Mouse (Mus musculus) midbrain, embryonic 15.5 days (tissue): ENCODE results near the gene Sh3rf3. TPM values are rescaled to one million over a fixed set of nuclear protein-coding genes. Genes with fewer than 3 reads are reported as not detected.

ENCODE experiments used
- ATAC-seq: fragments of 200-750 bp; cut with Nextera tagmentation; replicated peaks from 2 replicates; pipeline ENCODE4 v1.8.0; 2017; ENCODE audit warnings: moderate TSS enrichment
- H3K27ac ChIP-seq: fragments of 300-500 bp; sonication (generic); 2 replicates; pipeline ENCODE4 v1.5.1; 2015; ENCODE audit warnings: mild to moderate bottlenecking, inconsistent platforms
- H3K27me3 ChIP-seq: fragments of 300-500 bp; sonication (generic); replicated peaks from 2 replicates; pipeline ENCODE4 v1.6.1; 2015; ENCODE audit warnings: inconsistent platforms
- H3K36me3 ChIP-seq: fragments of 300-500 bp; sonication (generic); replicated peaks from 2 replicates; pipeline ENCODE4 v1.6.1; 2015; ENCODE audit warnings: inconsistent platforms
- H3K4me1 ChIP-seq: fragments of 300-500 bp; sonication (generic); 2 replicates; pipeline ENCODE4 v1.6.1; 2015; ENCODE audit warnings: inconsistent platforms
- H3K4me2 ChIP-seq: fragments of 300-500 bp; sonication (generic); 2 replicates; pipeline ENCODE4 v1.6.1; 2015; ENCODE audit warnings: inconsistent platforms, mild to moderate bottlenecking, moderate library complexity
- H3K4me3 ChIP-seq: fragments of 300-500 bp; sonication (generic); 2 replicates; pipeline ENCODE4 v1.5.1; 2015; ENCODE audit warnings: mild to moderate bottlenecking, inconsistent platforms
- H3K9ac ChIP-seq: fragments of 300-500 bp; sonication (generic); 2 replicates; pipeline ENCODE4 v1.6.1; 2015; ENCODE audit warnings: mild to moderate bottlenecking, inconsistent platforms
- H3K9me3 ChIP-seq: fragments of 300-500 bp; sonication (generic); 2 replicates; pipeline ENCODE4 v1.6.1; 2016; ENCODE audit warnings: inconsistent platforms
- WGBS: fragments of 180-500 bp; shearing (Covaris S2); methylation state at CpG from one replicate; pipeline ENCODE4 v1.1.7; 2015; ENCODE audit warnings: mixed read lengths; 5-methylcytosine and 5-hydroxymethylcytosine counted together
- polyA plus RNA-seq: library from polyadenylated mRNA; unstranded; fragments of >200 nt; fragmentation: Nextera tagmentation; extraction: Ambion mirVana; gene quantifications from 2 replicates; pipeline ENCODE4 v1.2.1, GENCODE M21; 2015

The Sh3rf3 gene
- polyA plus RNA-seq, 1 experiment from 2014 or later: 3.1 TPM

- no peak for ATAC-seq
- 42% methylated on average over 7 of the region's 7 CpGs for WGBS
- H3K4me2 ChIP-seq: no peak overlapping the region
- H3K9ac ChIP-seq: no peak overlapping the region
- H3K27ac ChIP-seq: no peak overlapping the region
- H3K27me3 ChIP-seq: no peaks in the 10 kb centered on the region
- no peak overlapping the region for H3K4me3 ChIP-seq
- no peaks in the 10 kb centered on the region for H3K9me3 ChIP-seq
- H3K4me1 ChIP-seq: no peaks in the 10 kb centered on the region; the same call in 1 of the 2 replicates
- no peaks in the 10 kb centered on the region for H3K36me3 ChIP-seq
These were observed 10.9 kb downstream of the Sh3rf3 start for GRCm38 (mm10) chr10:58824016-58824568.

DNA sequence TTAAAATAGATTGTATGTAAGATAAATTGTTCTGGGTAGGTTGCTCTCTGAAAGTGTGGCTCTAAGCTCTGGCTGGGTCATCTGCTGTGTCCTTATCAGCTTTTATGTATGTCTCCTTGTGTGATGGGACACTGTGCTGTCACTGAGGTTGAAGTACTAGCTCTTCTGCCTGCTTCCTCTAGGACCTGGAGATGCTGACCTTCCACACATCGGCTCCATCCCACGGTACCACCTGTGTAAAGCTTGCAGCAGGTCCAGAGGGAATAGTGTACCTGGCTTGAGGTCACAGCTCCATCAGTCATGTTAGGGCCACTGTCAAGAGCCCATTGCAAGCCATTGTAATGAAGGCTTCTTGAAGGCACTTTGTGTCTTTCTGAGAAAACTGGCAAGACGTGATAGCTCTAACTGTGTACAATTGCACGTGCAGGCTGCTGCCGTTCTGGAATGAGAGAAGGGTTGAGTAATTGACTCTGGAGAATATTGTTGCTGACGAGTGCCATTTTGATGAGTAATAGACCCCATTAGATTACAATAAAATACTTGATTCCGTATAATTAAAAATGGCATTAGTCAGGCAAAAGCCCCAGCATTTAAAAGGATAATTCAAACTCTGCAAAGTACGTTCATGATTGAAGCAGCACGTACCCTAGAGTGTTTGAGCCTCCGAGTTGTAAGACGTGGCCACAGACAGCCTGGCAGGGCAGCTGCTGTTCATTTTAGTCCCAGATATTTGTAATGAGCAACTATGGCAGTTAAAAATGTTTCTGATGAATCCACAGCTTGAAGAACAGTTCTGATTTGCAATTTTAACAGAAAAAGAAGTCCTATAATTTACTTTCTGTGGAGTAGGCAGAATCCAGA lies 16.3 kb downstream of the Sh3rf3 start:
- Histone ChIP-seq H3K4me3 (no peak overlapping the region), H3K4me1 (peaks cover 6% of the 10 kb centered on the region; the same call in 1 of the 2 replicates), H3K9ac (no peak overlapping the region), H3K9me3 (no peaks in the 10 kb centered on the region), H3K4me2 (no peak overlapping the region), H3K27ac (no peak overlapping the region), H3K27me3 (no peaks in the 10 kb centered on the region), H3K36me3 (no peaks in the 10 kb centered on the region)
- 75% methylated on average over 11 of the region's 11 CpGs for WGBS
- no peak; the same call in 1 of the 2 replicates for ATAC-seq

GRCm38 (mm10) chr10:58833146-58833545 lies 20.0 kb downstream of the Sh3rf3 start:
- H3K27me3 ChIP-seq: no peaks in the 10 kb centered on the region
- H3K4me3 ChIP-seq: no peak overlapping the region
- ATAC-seq: no peak
- no peak overlapping the region for H3K27ac ChIP-seq
- H3K36me3 ChIP-seq: no peaks in the 10 kb centered on the region
- 0 out of 2 replicates have a peak, but pooled peaks cover 6% of the 10 kb centered on the region for H3K4me1 ChIP-seq
- no peak overlapping the region for H3K9ac ChIP-seq
- WGBS: 85% methylated on average over 3 of the region's 3 CpGs
- H3K4me2 ChIP-seq: no peak overlapping the region
- H3K9me3 ChIP-seq: no peaks in the 10 kb centered on the region

GRCm38 (mm10) chr10:58833741-58834178 lies 20.6 kb downstream of the Sh3rf3 start:
- H3K9ac ChIP-seq: no peak overlapping the region
- no peaks in the 10 kb centered on the region for H3K36me3 ChIP-seq
- H3K4me1 ChIP-seq: 0 out of 2 replicates have a peak, but pooled peaks cover 6% of the 10 kb centered on the region
- H3K9me3 ChIP-seq: no peaks in the 10 kb centered on the region
- peak; percentile 50 for ATAC-seq
- H3K4me2 ChIP-seq: no peak overlapping the region
- 63% methylated on average over 13 of the region's 13 CpGs for WGBS
- H3K4me3 ChIP-seq: no peak overlapping the region
- no peak overlapping the region for H3K27ac ChIP-seq
- H3K27me3 ChIP-seq: no peaks in the 10 kb centered on the region

DNA sequence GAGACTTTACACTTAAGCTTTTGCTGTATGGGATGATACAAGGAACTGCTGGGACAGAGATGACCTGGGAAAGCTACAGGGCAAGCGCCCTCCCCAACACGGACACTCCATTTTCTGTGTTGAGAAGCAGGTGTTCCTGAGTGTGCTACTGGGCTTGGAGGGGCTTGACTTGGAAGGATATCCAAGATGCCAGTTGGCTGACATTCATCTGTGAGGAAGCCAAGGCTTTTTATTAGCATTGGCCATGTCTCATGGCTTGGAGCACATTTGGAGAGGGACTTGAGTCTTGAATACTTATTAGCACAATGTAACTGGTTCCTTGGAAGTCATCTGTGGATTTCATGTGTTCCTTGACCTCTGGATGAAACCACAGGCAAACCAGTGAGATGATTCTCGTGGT lies 23.2 kb downstream of the Sh3rf3 start:
- H3K9me3 ChIP-seq: no peaks in the 10 kb centered on the region
- 83% methylated on average over 3 of the region's 3 CpGs for WGBS
- no peak overlapping the region for H3K4me3 ChIP-seq
- H3K4me2 ChIP-seq: no peak overlapping the region
- 0 out of 2 replicates have a peak, but pooled peaks cover 6% of the 10 kb centered on the region for H3K4me1 ChIP-seq
- H3K9ac ChIP-seq: no peak overlapping the region
- no peak overlapping the region for H3K27ac ChIP-seq
- H3K36me3 ChIP-seq: no peaks in the 10 kb centered on the region
- no peak for ATAC-seq
- H3K27me3 ChIP-seq: no peaks in the 10 kb centered on the region

GRCm38 (mm10) chr10:58837504-58837903 lies 24.3 kb downstream of the Sh3rf3 start:
- H3K4me2 ChIP-seq: no peak overlapping the region
- H3K27me3 ChIP-seq: no peaks in the 10 kb centered on the region
- H3K36me3 ChIP-seq: no peaks in the 10 kb centered on the region
- no peak overlapping the region for H3K4me3 ChIP-seq
- H3K9ac ChIP-seq: no peak overlapping the region
- H3K27ac ChIP-seq: no peak overlapping the region
- 88% methylated on average over 5 of the region's 5 CpGs for WGBS
- no peaks in the 10 kb centered on the region for H3K9me3 ChIP-seq
- H3K4me1 ChIP-seq: 0 out of 2 replicates have a peak, but pooled peaks cover 6% of the 10 kb centered on the region
- ATAC-seq: no peak

DNA sequence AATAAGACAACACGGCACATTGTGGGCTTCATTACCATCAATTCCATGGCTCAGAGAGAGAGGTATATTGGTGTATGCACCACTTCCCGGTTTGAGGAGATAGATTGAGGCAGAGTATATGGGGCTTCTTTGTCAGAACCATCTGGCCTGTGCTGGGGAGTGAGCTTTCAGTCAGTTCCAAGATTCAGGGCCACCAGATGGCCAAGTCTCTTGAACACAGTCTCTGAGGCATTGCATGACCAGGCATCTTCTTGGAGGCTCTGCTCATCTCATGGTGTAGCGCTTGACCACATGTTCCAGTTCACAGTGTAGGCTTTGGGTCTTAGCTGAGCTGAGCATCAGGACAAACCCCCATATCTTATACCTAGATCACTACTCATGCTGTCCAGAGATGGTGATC lies 28.8 kb downstream of the Sh3rf3 start:
- H3K36me3 ChIP-seq: no peaks in the 10 kb centered on the region
- no peak overlapping the region for H3K4me3 ChIP-seq
- no peak for ATAC-seq
- H3K4me2 ChIP-seq: no peak overlapping the region
- no peak overlapping the region for H3K27ac ChIP-seq
- H3K9me3 ChIP-seq: no peaks in the 10 kb centered on the region
- H3K9ac ChIP-seq: no peak overlapping the region
- H3K27me3 ChIP-seq: no peaks in the 10 kb centered on the region
- WGBS: 82% methylated on average over 3 of the region's 3 CpGs
- H3K4me1 ChIP-seq: no peaks in the 10 kb centered on the region

DNA sequence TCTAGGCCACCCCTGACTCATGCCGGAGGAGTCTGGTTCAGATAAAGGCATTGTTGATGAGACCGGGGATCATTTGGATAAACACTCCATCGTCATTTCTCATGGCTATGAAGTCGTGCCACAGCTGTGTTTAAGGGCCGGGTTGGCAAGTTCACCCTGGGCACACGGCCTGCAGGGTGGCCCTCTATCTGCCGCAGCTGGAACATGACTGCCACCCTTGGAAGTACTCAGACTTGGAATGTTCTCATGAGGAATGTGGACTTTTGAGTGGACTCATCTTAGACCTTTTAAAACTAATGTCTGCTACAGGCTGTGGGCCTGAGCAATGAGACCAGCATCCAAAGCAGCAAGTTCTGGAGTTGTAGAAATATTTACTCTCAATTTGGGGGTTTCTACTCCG lies 29.9 kb downstream of the Sh3rf3 start:
- no peaks in the 10 kb centered on the region for H3K27me3 ChIP-seq
- no peak overlapping the region for H3K4me2 ChIP-seq
- H3K4me1 ChIP-seq: 0 out of 2 replicates have a peak, but pooled peaks cover 3% of the 10 kb centered on the region
- no peak overlapping the region for H3K9ac ChIP-seq
- H3K36me3 ChIP-seq: no peaks in the 10 kb centered on the region
- no peak overlapping the region for H3K27ac ChIP-seq
- no peak for ATAC-seq
- 93% methylated on average over 8 of the region's 8 CpGs for WGBS
- H3K9me3 ChIP-seq: no peaks in the 10 kb centered on the region
- no peak overlapping the region for H3K4me3 ChIP-seq

DNA sequence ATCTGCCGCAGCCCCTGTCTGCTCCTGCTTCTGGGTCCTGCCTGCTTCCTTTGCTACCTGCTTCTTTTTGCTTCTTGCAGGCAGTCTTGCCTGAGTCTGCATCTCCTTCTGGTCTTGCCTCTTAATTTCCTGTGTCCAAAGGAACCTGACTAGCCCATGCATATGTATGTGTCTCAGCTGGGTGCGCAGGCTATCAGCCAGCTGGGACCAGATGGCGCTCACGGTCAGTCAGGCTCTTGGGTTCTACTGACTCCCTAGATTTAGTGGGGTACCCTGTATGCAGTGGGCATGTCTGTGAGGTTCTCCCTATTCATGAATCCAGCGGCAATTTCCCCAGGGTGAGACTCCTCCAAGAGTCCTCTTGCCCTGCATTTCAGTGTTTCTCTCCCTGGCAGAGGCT lies 35.0 kb downstream of the Sh3rf3 start:
- Histone ChIP-seq H3K27ac (no peak overlapping the region), H3K4me3 (no peak overlapping the region), H3K9ac (no peak overlapping the region), H3K36me3 (no peaks in the 10 kb centered on the region), H3K4me2 (no peak overlapping the region), H3K4me1 (0 out of 2 replicates have a peak, but pooled peaks cover 6% of the 10 kb centered on the region), H3K27me3 (no peaks in the 10 kb centered on the region), H3K9me3 (no peaks in the 10 kb centered on the region)
- WGBS: 53% methylated on average over 5 of the region's 5 CpGs
- ATAC-seq: no peak

DNA sequence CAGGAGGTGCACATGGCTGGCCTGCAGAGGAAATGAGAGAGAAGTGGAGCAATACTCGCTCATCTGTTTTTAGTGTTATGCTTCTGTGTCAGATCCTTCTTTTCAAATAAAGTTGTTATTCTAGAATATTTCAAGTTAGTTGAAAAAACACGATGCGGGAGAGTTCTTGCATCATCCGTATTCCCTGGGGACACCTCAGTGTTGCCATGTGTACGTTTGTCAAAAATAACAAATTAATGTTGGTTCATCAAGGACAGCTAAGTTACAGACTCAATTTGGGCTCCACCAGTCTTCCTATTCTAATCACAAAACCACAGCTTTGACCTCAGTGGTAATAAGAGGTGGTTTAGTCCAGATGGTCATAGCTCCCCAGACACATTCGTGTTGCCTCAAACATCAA lies 35.4 kb downstream of the Sh3rf3 start:
- Histone ChIP-seq H3K9ac (no peak overlapping the region), H3K36me3 (no peaks in the 10 kb centered on the region), H3K4me3 (no peak overlapping the region), H3K4me1 (0 out of 2 replicates have a peak, but pooled peaks cover 6% of the 10 kb centered on the region), H3K4me2 (no peak overlapping the region), H3K27me3 (no peaks in the 10 kb centered on the region), H3K9me3 (no peaks in the 10 kb centered on the region), H3K27ac (no peak overlapping the region)
- WGBS: 87% methylated on average over 6 of the region's 6 CpGs
- ATAC-seq: no peak

GRCm38 (mm10) chr10:58854548-58855198 lies 41.5 kb downstream of the Sh3rf3 start:
- Histone ChIP-seq H3K4me2 (no peak overlapping the region), H3K9me3 (no peaks in the 10 kb centered on the region), H3K4me1 (peaks cover 16% of the 10 kb centered on the region), H3K36me3 (no peaks in the 10 kb centered on the region), H3K4me3 (no peak overlapping the region), H3K9ac (no peak overlapping the region), H3K27me3 (no peaks in the 10 kb centered on the region), H3K27ac (no peak overlapping the region)
- ATAC-seq: peak; percentile 47; the same call in 1 of the 2 replicates
- WGBS: 11% methylated on average over 14 of the region's 14 CpGs

DNA sequence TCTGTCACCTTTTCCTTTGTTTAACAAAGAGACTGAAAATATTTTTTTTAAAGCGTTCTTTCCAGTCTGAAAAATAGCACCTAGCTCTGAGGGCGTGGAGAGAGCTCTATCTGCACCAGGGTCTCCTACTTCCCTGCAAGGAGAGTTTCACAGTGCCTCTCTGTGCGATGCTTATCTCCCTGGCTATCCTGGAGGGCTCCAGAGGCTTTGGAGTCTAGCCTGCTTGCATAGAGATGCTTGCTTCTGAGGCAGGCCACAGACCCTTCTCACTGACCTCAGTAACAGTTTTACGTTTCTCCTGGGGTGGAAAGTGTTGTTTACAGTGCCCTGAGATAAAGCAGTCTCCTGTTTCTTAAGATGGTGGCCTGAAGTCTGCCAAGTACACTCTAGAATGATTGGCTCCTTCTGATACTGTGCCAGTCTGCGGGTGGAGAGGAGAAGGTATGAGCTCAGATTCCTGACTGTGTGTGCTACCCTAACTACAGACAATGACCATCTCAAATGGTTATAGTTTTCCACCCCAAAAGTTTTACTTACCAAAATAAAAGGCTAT lies 42.1 kb downstream of the Sh3rf3 start:
- WGBS: 54% methylated on average over 5 of the region's 5 CpGs
- Histone ChIP-seq H3K4me1 (peaks cover 16% of the 10 kb centered on the region), H3K36me3 (no peaks in the 10 kb centered on the region), H3K4me3 (no peak overlapping the region), H3K27ac (no peak overlapping the region), H3K27me3 (no peaks in the 10 kb centered on the region), H3K9me3 (no peaks in the 10 kb centered on the region), H3K4me2 (no peak overlapping the region), H3K9ac (no peak overlapping the region)
- ATAC-seq: no peak
